Mouse (Mus musculus) left cerebral cortex, adult 2 months (tissue): ENCODE measurements around the gene Bms1. TPM values are rescaled to one million over a fixed set of nuclear protein-coding genes. Genes with fewer than 3 reads are reported as not detected.
A peak's percentile ranks its signal among the peaks of the same experiment; 100 is the strongest.

Experiments
- DNase-seq, 2 experiments: peaks; one replicate each; pipeline ENCODE4 v3.0.0; 2021 to 2022; ENCODE audit warnings: low spot score in 2 of 2, mixed read lengths in 1 of 2; ENCODE audit errors: extremely low spot score in 1 of 2
- H3K27ac ChIP-seq: fragments of 200-600 bp; 2 replicates; pipeline ENCODE4 v1.8.1; 2022
- H3K4me3 ChIP-seq: fragments of 200-600 bp; 2 replicates; pipeline ENCODE4 v1.8.1; 2022
- CTCF ChIP-seq: fragments of 200-600 bp; IDR thresholded peaks from 2 replicates; pipeline ENCODE4 v1.8.1; 2022; ENCODE audit warnings: antibody characterized with exemption, mild to moderate bottlenecking, moderate library complexity
- intact Hi-C: fragments of 180-260 bp; cut with DNase I; formaldehyde crosslinking; loops from one replicate; pipeline ENCODE4 v1.15.1; 2025
- total RNA-seq, 2 experiments: library from RNA; stranded (reverse); gene quantifications; 2 replicates each; pipeline ENCODE4 v1.2.3; 2021

The Bms1 gene
- total RNA-seq, 2 experiments from 2014 or later: 28.7 to 31.2 TPM

GRCm38 (mm10) chr6:118385962-118386361 is 33.3 kb downstream of the Bms1 start:
- no peak overlapping the region for H3K27ac ChIP-seq
- intact Hi-C loops: no loop called here
- DNase-seq: no peak
- peak; percentile 24 for TF ChIP-seq CTCF
- H3K4me3 ChIP-seq: no peak overlapping the region

- intact Hi-C loops: no loop called here
- no peak overlapping the region for H3K4me3 ChIP-seq
- no peak for TF ChIP-seq CTCF
- no peak overlapping the region for H3K27ac ChIP-seq
- DNase-seq: no peak
Measured at GRCm38 (mm10) chr6:118381234-118381633, 38.0 kb downstream of the Bms1 start.

GRCm38 (mm10) chr6:118380630-118381029 is 38.6 kb downstream of the Bms1 start:
- intact Hi-C loops: no loop called here
- no peak for TF ChIP-seq CTCF
- H3K27ac ChIP-seq: no peak overlapping the region
- DNase-seq: no peak
- H3K4me3 ChIP-seq: no peak overlapping the region

- intact Hi-C loops: loop anchor here (1.0 to 2.0 kb wide), 2 partner anchors 185 to 200 kb away; no protein-coding TSS in a partner anchor
- no peak overlapping the region for H3K4me3 ChIP-seq
- H3K27ac ChIP-seq: no peak overlapping the region
- TF ChIP-seq CTCF: peak; percentile 93
- DNase-seq: peak; percentile 68 to 79
Measured at GRCm38 (mm10) chr6:118379451-118380167, 39.7 kb downstream of the Bms1 start.

GRCm38 (mm10) chr6:118377611-118378010 is 41.7 kb downstream of the Bms1 start:
- TF ChIP-seq CTCF: no peak
- Histone ChIP-seq H3K27ac (no peak overlapping the region), H3K4me3 (no peak overlapping the region)
- no peak for DNase-seq
- intact Hi-C loops: loop anchor here (2.0 kb wide), 1 partner anchor 183 kb away; no protein-coding TSS in a partner anchor

- DNase-seq: no peak
- intact Hi-C loops: no loop called here
- H3K4me3 ChIP-seq: no peak overlapping the region
- TF ChIP-seq CTCF: no peak
- H3K27ac ChIP-seq: no peak overlapping the region
Measured at GRCm38 (mm10) chr6:118376023-118376422, 43.3 kb downstream of the Bms1 start.

GRCm38 (mm10) chr6:118375457-118375856 is 43.8 kb downstream of the Bms1 start:
- H3K27ac ChIP-seq: no peak overlapping the region
- DNase-seq: no peak
- H3K4me3 ChIP-seq: no peak overlapping the region
- intact Hi-C loops: no loop called here
- no peak for TF ChIP-seq CTCF

- no peak for DNase-seq
- no peak for TF ChIP-seq CTCF
- no peak overlapping the region for H3K27ac ChIP-seq
- no peak overlapping the region for H3K4me3 ChIP-seq
- intact Hi-C loops: no loop called here
Measured at GRCm38 (mm10) chr6:118375026-118375425, 44.2 kb downstream of the Bms1 start.

GRCm38 (mm10) chr6:118373294-118373693 is 46.0 kb downstream of the Bms1 start:
- intact Hi-C loops: no loop called here

GRCm38 (mm10) chr6:118372794-118373193 is 46.5 kb downstream of the Bms1 start:
- no peak for TF ChIP-seq CTCF
- peak; percentile 23 to 32 for DNase-seq

More at GRCm38 (mm10) chr6:118373294-118373693, 46.0 kb downstream of the Bms1 start:
- DNase-seq: peak; percentile 24 to 54
- TF ChIP-seq CTCF: peak; percentile 67
- H3K4me3 ChIP-seq: no peak overlapping the region
- H3K27ac ChIP-seq: no peak overlapping the region

GRCm38 (mm10) chr6:118367502-118367901 is 51.8 kb downstream of the Bms1 start:
- Histone ChIP-seq H3K4me3 (no peak overlapping the region), H3K27ac (no peak overlapping the region)
- DNase-seq: no peak
- no peak for TF ChIP-seq CTCF
- intact Hi-C loops: no loop called here

More at GRCm38 (mm10) chr6:118372794-118373193, 46.5 kb downstream of the Bms1 start:
- intact Hi-C loops: no loop called here
- H3K27ac ChIP-seq: peak overlapping the region; percentile 26; the same call in 1 of the 2 replicates
- H3K4me3 ChIP-seq: no peak overlapping the region

GRCm38 (mm10) chr6:118366196-118366595 is 53.1 kb downstream of the Bms1 start:
- intact Hi-C loops: no loop called here
- H3K27ac ChIP-seq: no peak overlapping the region
- DNase-seq: no peak
- TF ChIP-seq CTCF: no peak
- no peak overlapping the region for H3K4me3 ChIP-seq

GRCm38 (mm10) chr6:118365781-118366180 is 53.5 kb downstream of the Bms1 start:
- no peak for TF ChIP-seq CTCF
- intact Hi-C loops: no loop called here
- DNase-seq: no peak

More at GRCm38 (mm10) chr6:118365781-118366180, 53.5 kb downstream of the Bms1 start:
- H3K27ac ChIP-seq: no peak overlapping the region
- H3K4me3 ChIP-seq: no peak overlapping the region
